Mouse (Mus musculus) heart, embryonic 14.5 days (tissue): ENCODE measurements around the gene Acot6. TPM values are rescaled to one million over a fixed set of nuclear protein-coding genes. Genes with fewer than 3 reads are reported as not detected.

Source experiments
- ATAC-seq: fragments of 200-750 bp; cut with Nextera tagmentation; 2 replicates; pipeline ENCODE4 v1.8.0; 2017; ENCODE audit warnings: low read depth, moderate TSS enrichment; ENCODE audit not compliant: insufficient number of reproducible peaks, insufficient read depth, low FRiP score
- H3K27ac ChIP-seq, 2 experiments: fragments of 200-500 bp in 1 of 2; fragments of 300-500 bp in 1 of 2; sonication (generic) in 1 of 2; replicated peaks in 1 of 2; 2 replicates each; pipeline ENCODE4 v1.5.1; 2012 to 2014; ENCODE audit warnings: low read depth in 2 of 2, low read length in 2 of 2, control low read depth in 1 of 2, mild to moderate bottlenecking in 1 of 2, mixed read lengths in 1 of 2; ENCODE audit not compliant: control insufficient read depth in 1 of 2, insufficient read depth in 1 of 2
- H3K27me3 ChIP-seq: fragments of 300-500 bp; sonication (generic); 2 replicates; pipeline ENCODE4 v1.6.1; 2014; ENCODE audit warnings: mild to moderate bottlenecking, low read length, control low read depth; ENCODE audit not compliant: control insufficient read depth, insufficient read depth
- H3K36me3 ChIP-seq: fragments of 300-500 bp; sonication (generic); 2 replicates; pipeline ENCODE4 v1.6.1; 2014; ENCODE audit warnings: mild to moderate bottlenecking, control low read depth, low read length, mixed read lengths; ENCODE audit not compliant: control insufficient read depth, insufficient read depth
- H3K4me1 ChIP-seq, 2 experiments: fragments of 200-500 bp in 1 of 2; fragments of 300-500 bp in 1 of 2; sonication (generic) in 1 of 2; 2 replicates each; pipeline ENCODE4 v1.6.1; 2012 to 2014; ENCODE audit warnings: low read length in 2 of 2, control low read depth in 1 of 2, mixed read lengths in 1 of 2; ENCODE audit not compliant: control insufficient read depth in 2 of 2, insufficient read depth in 2 of 2
- H3K4me2 ChIP-seq: fragments of 300-500 bp; sonication (generic); 2 replicates; pipeline ENCODE4 v1.6.1; 2014; ENCODE audit warnings: mild to moderate bottlenecking, low read length
- H3K4me3 ChIP-seq, 2 experiments: fragments of 200-500 bp in 1 of 2; fragments of 300-500 bp in 1 of 2; sonication (generic) in 1 of 2; 2 replicates each; pipeline ENCODE4 v1.5.1; 2012 to 2014; ENCODE audit warnings: low read length in 2 of 2, mild to moderate bottlenecking in 2 of 2, control low read depth in 1 of 2, low read depth in 1 of 2, moderate library complexity in 1 of 2; ENCODE audit not compliant: control insufficient read depth in 1 of 2, insufficient read depth in 1 of 2
- H3K9ac ChIP-seq: fragments of 300-500 bp; sonication (generic); 2 replicates; pipeline ENCODE4 v1.6.1; 2014; ENCODE audit warnings: mild to moderate bottlenecking, low read length
- H3K9me3 ChIP-seq: fragments of 300-500 bp; sonication (generic); 2 replicates; pipeline ENCODE4 v1.6.1; 2016; ENCODE audit warnings: low read length, control low read depth; ENCODE audit not compliant: control insufficient read depth
- WGBS: fragments of 180-500 bp; shearing (Covaris S2); extraction: QIAGEN DNeasy Blood & Tissue Kit; methylation state at CpG from one replicate; pipeline ENCODE4 v1.1.7; 2014; 5-methylcytosine and 5-hydroxymethylcytosine counted together
- polyA plus RNA-seq: library from polyadenylated mRNA; unstranded; fragments of >200 nt; fragmentation: Nextera tagmentation; extraction: Ambion mirVana; gene quantifications from 2 replicates; pipeline ENCODE4 v1.2.1, GENCODE M21; 2014

The Acot6 gene
- polyA plus RNA-seq, 1 experiment from 2014 or later, result 1.4 TPM

GRCm38 (mm10) chr12:84153414-84153813 is 53.0 kb downstream of the Acot6 start:
- no peak overlapping the region for H3K27ac ChIP-seq
- peaks cover 20 to 40% of the 10 kb centered on the region in 2 experiments for H3K4me1 ChIP-seq
- H3K4me2 ChIP-seq, result no peak overlapping the region
- H3K9me3 ChIP-seq, result no peaks in the 10 kb centered on the region
- no peak overlapping the region for H3K4me3 ChIP-seq
- peaks cover 70% of the 10 kb centered on the region for H3K36me3 ChIP-seq
- H3K27me3 ChIP-seq, result no peaks in the 10 kb centered on the region
- WGBS, result 76% methylated on average over 6 of the region's 6 CpGs
- ATAC-seq, result no peak
- H3K9ac ChIP-seq, result no peak overlapping the region

DNA sequence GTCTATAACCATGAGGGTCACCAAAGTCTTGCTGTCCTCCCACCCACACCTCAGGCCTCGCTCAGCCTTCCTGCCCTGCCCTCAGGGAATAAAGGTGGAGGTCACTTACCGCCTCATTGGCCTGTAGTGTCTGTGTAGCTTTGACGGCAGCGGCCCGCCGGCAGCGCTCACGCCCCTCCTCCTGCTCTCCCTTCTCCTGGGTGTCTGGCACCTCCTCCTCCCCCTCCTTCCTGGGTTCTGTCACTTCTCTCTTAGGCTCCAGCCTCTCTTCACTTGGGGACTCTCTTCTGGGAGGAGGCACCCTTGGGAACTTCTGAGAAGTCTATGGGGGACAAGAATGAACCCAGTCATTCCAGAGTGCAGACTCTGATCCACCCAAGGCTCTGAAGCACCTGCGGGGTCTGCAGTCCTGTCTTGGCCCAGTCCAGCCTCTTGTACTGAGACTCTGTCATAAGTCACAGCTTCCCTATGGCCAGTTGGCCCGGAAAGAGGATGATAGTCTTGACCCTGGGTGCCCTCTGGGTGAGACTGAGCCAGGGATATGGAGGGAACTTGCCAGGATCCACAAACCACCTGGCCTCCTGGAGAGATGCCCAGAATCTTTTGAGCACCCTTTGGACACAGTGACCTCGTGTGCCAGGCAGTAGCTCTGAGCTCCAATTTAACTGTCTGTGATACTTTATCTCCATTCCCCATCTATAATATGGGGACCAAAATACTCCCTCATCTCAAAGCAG is 54.5 kb downstream of the Acot6 start:
- no peak overlapping the region for H3K4me3 ChIP-seq
- WGBS, result 41% methylated on average over 11 of the region's 11 CpGs
- H3K27me3 ChIP-seq, result no peaks in the 10 kb centered on the region
- H3K36me3 ChIP-seq, result peaks cover 83% of the 10 kb centered on the region
- H3K4me2 ChIP-seq, result no peak overlapping the region
- H3K27ac ChIP-seq, result peak overlapping the region in 1 of 2 experiments; percentile 26; a peak in 1 of 4 replicates
- peaks cover 18 to 32% of the 10 kb centered on the region in 2 experiments for H3K4me1 ChIP-seq
- 0 out of 2 replicates have a peak, but pooled peaks have one; percentile 15 for ATAC-seq
- no peak overlapping the region for H3K9ac ChIP-seq
- no peaks in the 10 kb centered on the region for H3K9me3 ChIP-seq

- Histone ChIP-seq H3K27me3 (no peaks in the 10 kb centered on the region), H3K4me2 (no peak overlapping the region), H3K4me3 (no peak overlapping the region), H3K4me1 (peaks cover 17 to 27% of the 10 kb centered on the region in 2 experiments), H3K9me3 (no peaks in the 10 kb centered on the region), H3K27ac (peak overlapping the region; percentile 24 to 26; a peak in 1 of 4 replicates), H3K36me3 (peaks cover 84% of the 10 kb centered on the region), H3K9ac (no peak overlapping the region)
- ATAC-seq, result no peak
- WGBS, result 44% methylated on average over 2 of the region's 2 CpGs
Observed at GRCm38 (mm10) chr12:84155523-84155871, 55.0 kb downstream of the Acot6 start.

DNA sequence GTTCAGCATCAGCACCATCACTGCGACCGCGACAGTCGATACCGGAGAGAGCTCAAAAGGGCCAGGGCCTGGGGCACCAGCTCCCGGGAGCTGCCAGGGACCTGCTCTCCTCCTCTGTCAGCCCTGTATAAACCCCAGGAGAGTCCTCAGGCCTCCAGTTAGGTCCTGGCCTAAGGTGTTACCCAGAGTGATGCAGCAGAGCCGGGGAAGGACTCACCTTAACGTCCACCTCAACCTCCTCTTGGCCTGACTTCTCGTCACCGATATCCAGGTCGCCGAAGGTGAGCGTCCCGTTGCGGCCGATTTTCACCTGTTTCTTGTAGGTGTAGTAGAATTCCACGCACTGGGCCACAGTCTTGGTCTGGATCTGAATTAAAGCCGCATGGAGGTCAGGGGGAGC is 55.8 kb downstream of the Acot6 start:
- Histone ChIP-seq H3K4me1 (peaks cover 17 to 23% of the 10 kb centered on the region in 2 experiments), H3K36me3 (peaks cover 87% of the 10 kb centered on the region), H3K4me3 (no peak overlapping the region), H3K27me3 (no peaks in the 10 kb centered on the region), H3K4me2 (no peak overlapping the region), H3K27ac (0 out of 4 replicates have a peak overlapping the region, but pooled peaks of 1 of the 2 experiments have one; percentile 28), H3K9me3 (no peaks in the 10 kb centered on the region), H3K9ac (no peak overlapping the region)
- ATAC-seq, result no peak
- WGBS, result 90% methylated on average over 18 of the region's 18 CpGs

DNA sequence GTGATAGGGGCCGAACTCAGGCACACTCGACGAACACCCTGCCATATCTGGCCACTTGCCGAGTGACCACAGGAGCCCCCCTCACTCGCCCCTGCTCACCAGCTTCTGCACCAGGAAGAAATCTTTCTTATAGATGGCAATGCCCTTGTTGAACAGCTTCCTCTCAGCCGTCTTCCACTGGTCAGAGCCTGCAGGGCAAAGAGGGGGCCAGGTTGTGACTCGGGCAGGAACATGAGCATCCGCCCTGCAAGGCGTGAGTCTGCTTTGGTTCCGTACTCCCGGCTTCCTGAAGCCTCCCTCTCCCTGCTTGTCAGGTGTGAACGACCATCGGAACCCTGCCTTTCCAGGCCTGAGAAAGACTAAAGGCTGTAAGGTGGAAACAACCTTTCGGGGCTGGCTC is 57.7 kb downstream of the Acot6 start:
- H3K9ac ChIP-seq, result no peak overlapping the region
- peaks cover 77% of the 10 kb centered on the region for H3K36me3 ChIP-seq

DNA sequence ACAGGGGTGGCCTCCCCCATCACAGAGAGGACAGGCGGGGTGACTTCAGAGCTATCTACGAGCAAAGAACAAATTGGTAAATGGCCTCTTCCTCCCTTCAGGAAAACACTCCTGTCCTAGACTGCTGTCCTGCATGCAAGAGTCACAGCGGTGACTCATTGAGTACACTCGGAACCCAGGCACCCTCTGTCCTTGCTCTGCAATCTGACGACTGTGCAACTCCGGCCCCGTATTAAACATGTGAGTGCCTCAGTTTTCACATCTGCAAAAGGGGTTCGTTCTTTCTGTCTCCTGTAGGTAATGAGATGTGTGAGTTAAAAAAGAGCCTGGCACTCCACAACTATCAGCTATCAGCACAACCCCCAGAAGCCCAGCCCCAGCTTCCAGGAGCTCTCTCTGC is 60.0 kb downstream of the Acot6 start:
- ATAC-seq, result no peak
- Histone ChIP-seq H3K4me1 (peaks cover 4 to 15% of the 10 kb centered on the region in 2 experiments), H3K4me3 (no peak overlapping the region), H3K4me2 (no peak overlapping the region), H3K9me3 (no peaks in the 10 kb centered on the region), H3K27ac (no peak overlapping the region), H3K36me3 (peaks cover 61% of the 10 kb centered on the region), H3K27me3 (no peaks in the 10 kb centered on the region), H3K9ac (no peak overlapping the region)
- WGBS, result 87% methylated on average over 8 of the region's 8 CpGs

More for the DNA sequence above, 57.7 kb downstream of the Acot6 start:
- Histone ChIP-seq H3K4me3 (no peak overlapping the region), H3K9me3 (no peaks in the 10 kb centered on the region), H3K27me3 (no peaks in the 10 kb centered on the region), H3K4me1 (peaks cover 10 to 20% of the 10 kb centered on the region in 2 experiments), H3K4me2 (no peak overlapping the region), H3K27ac (no peak overlapping the region)
- WGBS, result 57% methylated on average over 14 of the region's 14 CpGs
- no peak for ATAC-seq
